Mouse (Mus musculus) CD4-positive, CD25-positive, alpha-beta regulatory T cell, adult 4 months (primary cell): Measurements from ENCODE around the gene Myg1. TPM values are rescaled to one million over a fixed set of nuclear protein-coding genes. Genes with fewer than 3 reads are reported as not detected.

Source experiments
- ATAC-seq: one replicate; pipeline ENCODE4 v1.8.0; 2017
- polyA plus RNA-seq, 2 experiments: library from polyadenylated mRNA; unstranded; fragments of 100-300 nt; shearing (Covaris generic); gene quantifications; one replicate each; pipeline ENCODE4 v1.2.1; 2017

Gene Myg1
- polyA plus RNA-seq, 2 experiments from 2014 or later = 119 to 124 TPM

DNA sequence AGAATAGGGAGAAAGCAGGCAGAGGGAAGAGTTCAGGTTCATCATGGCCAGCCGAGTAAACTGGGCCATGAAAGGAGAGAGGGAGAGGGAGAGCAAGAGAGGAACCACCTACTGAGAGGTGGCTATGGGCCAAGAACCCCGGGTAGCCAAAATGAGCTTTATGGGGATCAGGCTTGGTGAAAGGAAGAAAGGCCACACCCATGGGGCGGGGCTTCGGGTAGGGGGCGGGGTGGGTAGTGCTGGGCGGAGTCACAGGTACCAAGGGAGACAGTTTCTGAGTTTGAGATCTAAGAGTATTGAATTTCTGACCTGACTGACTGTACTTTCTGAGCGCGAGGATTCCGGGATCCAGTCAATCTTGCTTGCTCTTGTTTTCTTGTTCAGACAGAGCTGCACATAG is 55.1 kb downstream of the Myg1 start:
- no peak for ATAC-seq

Other genes starting within 250 kb of the Myg1 start
- gene Tns2, start 231.3 kb upstream of the Myg1 start, polyA plus RNA-seq = 1 to 10 TPM; 1.1 to 2.3 TPM
- gene Spryd3, start 195.5 kb upstream of the Myg1 start, polyA plus RNA-seq = 10 to 100 TPM; 28.8 to 65.3 TPM
- gene Igfbp6, start 187.3 kb upstream of the Myg1 start, polyA plus RNA-seq = under 1 TPM in 1 of 2 experiments, not detected in 1; 0.60 TPM
- gene Soat2, start 181.2 kb upstream of the Myg1 start, polyA plus RNA-seq = 1 to 10 TPM in 1 of 2 experiments, under 1 TPM in 1; 0.69 to 1.0 TPM
- gene Zfp740, start 128.5 kb upstream of the Myg1 start, polyA plus RNA-seq = 10 to 100 TPM; 27.6 to 28.2 TPM
- 10 to 100 TPM; 10.7 to 16.9 TPM for gene Csad, start 127.0 kb upstream of the Myg1 start, polyA plus RNA-seq
- gene Itgb7, start 99.8 kb upstream of the Myg1 start, polyA plus RNA-seq = 100 to 1,000 TPM; 336 to 432 TPM
- 10 to 100 TPM; 17.7 to 18.3 TPM for gene Rarg, start 74.2 kb upstream of the Myg1 start, polyA plus RNA-seq
- gene Gm9918, start 61.1 kb upstream of the Myg1 start, polyA plus RNA-seq = not detected
- gene Mfsd5, start 52.3 kb upstream of the Myg1 start, polyA plus RNA-seq = 10 to 100 TPM; 28.3 to 31.4 TPM
- 1 to 10 TPM; 1.5 to 6.7 TPM for gene Espl1, start 35.4 kb upstream of the Myg1 start, polyA plus RNA-seq
- gene Pfdn5, start 5.6 kb upstream of the Myg1 start, polyA plus RNA-seq = 1,000 to 10,000 TPM; 1,296 to 1,302 TPM
- gene Aaas, start 19.1 kb downstream of the Myg1 start, polyA plus RNA-seq = 10 to 100 TPM; 41.7 to 63.7 TPM
- gene Sp7, start 35.5 kb downstream of the Myg1 start, polyA plus RNA-seq = not detected
- 10 to 100 TPM; 19.0 to 22.2 TPM for gene Sp1, start 74.4 kb downstream of the Myg1 start, polyA plus RNA-seq
- gene Amhr2, start 113.7 kb downstream of the Myg1 start, polyA plus RNA-seq = under 1 TPM; 0.63 to 0.71 TPM
- gene Prr13, start 127.3 kb downstream of the Myg1 start, polyA plus RNA-seq = 1,000 to 10,000 TPM; 1,029 to 1,286 TPM
- 100 to 1,000 TPM; 198 to 220 TPM for gene Pcbp2, start 138.8 kb downstream of the Myg1 start, polyA plus RNA-seq
- gene Gm10337, start 172.0 kb downstream of the Myg1 start, polyA plus RNA-seq = not detected
- 1 to 10 TPM; 6.8 to 8.1 TPM for gene Map3k12, start 185.4 kb downstream of the Myg1 start, polyA plus RNA-seq
- 10 to 100 TPM; 24.9 to 41.9 TPM for gene Tarbp2, start 186.5 kb downstream of the Myg1 start, polyA plus RNA-seq
- 1 to 10 TPM; 4.6 to 5.5 TPM for gene Npff, start 193.2 kb downstream of the Myg1 start, polyA plus RNA-seq